Mouse (Mus musculus) CH12.LX (cell line): ENCODE measurements around the gene Map7d2.

Experiments used
- CTCF ChIP-seq, 2 experiments: IDR thresholded peaks in 1 of 2; conservative IDR thresholded peaks in 1 of 2; 2 replicates each; pipeline ENCODE4 v1.5.1; 2011 to 2012; ENCODE audit warnings: low read depth in 2 of 2, low read length in 2 of 2, improper control_type of control experiment in 1 of 2, inconsistent platforms in 1 of 2, mild to moderate bottlenecking in 1 of 2, moderate library complexity in 1 of 2
- E2F4 ChIP-seq: IDR thresholded peaks from 2 replicates; pipeline ENCODE4 v1.6.1; 2011; ENCODE audit warnings: low read depth, low read length, improper control_type of control experiment; ENCODE audit not compliant: insufficient replicate concordance
- ELF1 ChIP-seq: IDR thresholded peaks from 2 replicates; pipeline ENCODE4 v1.6.1; 2014; ENCODE audit warnings: low read depth, mild to moderate bottlenecking, inconsistent platforms, low read length, improper control_type of control experiment
- EP300 ChIP-seq: IDR thresholded peaks from 2 replicates; pipeline ENCODE4 v1.6.1; 2011; ENCODE audit warnings: low read length, improper control_type of control experiment
- HCFC1 ChIP-seq: IDR thresholded peaks from 2 replicates; pipeline ENCODE4 v1.6.1; 2012; ENCODE audit warnings: low read depth, mild to moderate bottlenecking, inconsistent platforms, low read length, improper control_type of control experiment
- MAZ ChIP-seq: IDR thresholded peaks from 2 replicates; pipeline ENCODE4 v1.6.1; 2012; ENCODE audit warnings: low read depth, mild to moderate bottlenecking, inconsistent platforms, low read length, improper control_type of control experiment, moderate library complexity
- ZNF384 ChIP-seq: IDR thresholded peaks from 2 replicates; pipeline ENCODE4 v1.6.1; 2012; ENCODE audit warnings: low read depth, low read length, improper control_type of control experiment, inconsistent platforms

- no peak for TF ChIP-seq ZNF384
- TF ChIP-seq CTCF (conservative IDR thresholded peaks at IDR 0.05 in 1 of 2, IDR thresholded peaks at IDR 0.05 in 1 of 2; ENCODE audit: low read depth in 2 of 2, low read length in 2 of 2): no peak
- TF ChIP-seq E2F4: no peak
- TF ChIP-seq HCFC1: no peak
- TF ChIP-seq ELF1: no peak
- TF ChIP-seq MAZ: no peak
- TF ChIP-seq EP300: no peak
Observed at GRCm38 (mm10) chrX:159510716-159511051, 96.3 kb downstream of the Map7d2 start.
